Mouse (Mus musculus) left cerebral cortex, adult 18-20 months (tissue): ENCODE measurements around the gene Eif4g3. TPM values are rescaled to one million over a fixed set of nuclear protein-coding genes. Genes with fewer than 3 reads are reported as not detected.

Source experiments
- DNase-seq, 2 experiments: peaks; one replicate each; pipeline ENCODE4 v3.0.0; 2021 to 2022; ENCODE audit warnings: low spot score in 2 of 2, mixed read lengths in 1 of 2
- total RNA-seq, 2 experiments: library from RNA; stranded (reverse); gene quantifications; 2 replicates each; pipeline ENCODE4 v1.2.3; 2021

Gene Eif4g3
- total RNA-seq, 2 experiments from 2014 or later: 155 to 168 TPM

GRCm38 (mm10) chr4:138020231-138020630 lies 27.4 kb downstream of the Eif4g3 start:
- DNase-seq: no peak

- no peak for DNase-seq
These were observed 28.8 kb downstream of the Eif4g3 start for GRCm38 (mm10) chr4:138021651-138022050.

DNA sequence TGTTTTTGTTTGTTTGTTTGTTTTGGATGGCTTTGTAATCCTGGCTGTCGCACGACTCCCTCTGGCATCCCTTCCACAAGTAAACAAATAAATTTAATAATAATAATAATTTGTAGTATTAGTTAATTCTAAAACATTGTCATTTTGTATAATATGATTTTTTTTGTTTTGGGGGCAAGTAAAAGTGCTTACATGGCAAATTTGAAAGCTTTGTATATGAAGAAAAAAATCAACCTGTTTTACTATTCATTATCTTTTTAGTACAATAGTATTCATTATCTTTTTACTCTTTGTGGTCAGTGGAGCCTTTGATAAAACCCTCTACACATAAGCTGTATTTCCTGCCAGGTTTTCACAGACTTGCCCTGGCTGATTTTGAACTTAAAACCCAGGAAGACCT lies 29.9 kb downstream of the Eif4g3 start:
- no peak for DNase-seq

DNA sequence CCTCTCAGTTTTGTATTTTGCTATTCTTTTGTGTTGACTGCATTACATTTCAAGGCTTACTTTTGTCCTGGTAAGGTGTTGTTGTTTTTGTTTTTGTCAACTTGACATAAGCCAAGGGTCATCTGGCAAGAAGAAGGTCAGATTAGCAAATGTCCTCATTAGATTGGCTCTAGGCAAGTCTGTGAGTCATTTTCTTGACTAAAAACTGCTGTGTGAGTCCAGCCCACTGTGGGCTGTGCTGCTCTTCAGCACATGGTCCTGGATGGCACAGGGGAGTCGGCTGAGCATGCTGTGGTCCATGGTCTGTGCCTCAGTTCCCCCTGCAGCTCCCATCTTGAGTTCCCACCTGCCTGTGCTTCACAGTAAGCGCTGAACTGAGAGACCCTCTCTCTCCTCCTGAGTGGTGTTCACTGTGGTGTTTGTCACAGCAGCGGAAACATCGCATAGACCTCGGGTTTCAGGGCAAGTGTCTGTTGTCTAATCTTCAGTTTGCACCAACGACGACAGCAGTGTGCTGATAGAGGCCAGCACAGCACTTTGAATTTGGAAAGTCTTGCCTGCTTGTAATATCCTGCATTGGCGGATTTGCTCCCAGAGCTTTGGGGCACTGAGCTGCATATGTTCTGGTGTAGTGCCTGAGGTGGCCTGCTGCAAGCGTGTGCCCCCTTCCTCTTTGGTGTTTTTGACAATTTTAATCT lies 30.7 kb downstream of the Eif4g3 start:
- no peak for DNase-seq

- DNase-seq: no peak
These were observed 36.3 kb downstream of the Eif4g3 start for GRCm38 (mm10) chr4:138029168-138029567.

DNA sequence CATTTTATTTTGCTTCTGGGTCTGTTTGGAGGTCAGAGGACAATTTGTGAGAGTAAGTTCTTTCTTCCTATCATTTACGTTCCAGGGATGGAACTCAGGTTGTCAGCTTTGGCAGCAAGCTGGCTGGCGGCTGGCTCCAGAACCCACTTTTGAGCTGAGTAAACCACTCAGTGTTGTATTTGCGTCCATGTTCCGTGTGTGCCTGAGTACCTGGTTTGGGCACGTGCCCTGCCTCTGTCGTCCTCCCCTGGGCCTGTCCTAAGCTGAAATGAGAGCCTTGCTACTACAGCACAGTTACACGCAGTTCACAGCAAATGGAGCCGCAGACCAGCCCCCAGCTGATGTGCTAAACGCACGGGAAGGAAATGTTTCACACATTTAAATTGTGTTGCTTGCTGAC lies 39.0 kb downstream of the Eif4g3 start:
- DNase-seq: no peak

GRCm38 (mm10) chr4:138033871-138034270 lies 41.0 kb downstream of the Eif4g3 start:
- no peak for DNase-seq

- DNase-seq: no peak
These were observed 42.8 kb downstream of the Eif4g3 start for GRCm38 (mm10) chr4:138035435-138036120.

DNA sequence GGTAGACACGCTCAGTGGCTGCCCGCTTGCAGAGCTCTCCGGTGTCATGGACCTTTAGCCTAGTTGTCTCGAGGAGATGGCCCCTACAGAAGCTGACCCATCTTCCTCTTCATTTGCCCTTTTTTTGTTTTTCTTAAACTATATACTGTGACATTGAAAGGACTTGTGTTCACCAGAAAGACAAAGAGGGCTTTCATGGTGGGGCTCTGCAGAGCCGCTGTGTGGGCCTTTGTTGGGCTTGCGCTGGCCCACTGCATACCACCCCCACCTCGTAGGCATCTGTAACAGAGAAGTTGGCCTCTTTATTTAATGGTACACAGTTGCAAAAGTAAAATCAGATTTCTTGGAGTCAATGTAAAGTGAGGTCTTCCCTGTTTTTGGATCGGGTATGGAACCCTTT lies 44.3 kb downstream of the Eif4g3 start:
- DNase-seq: no peak

- no peak for DNase-seq
These were observed 45.1 kb downstream of the Eif4g3 start for GRCm38 (mm10) chr4:138037896-138038295.

GRCm38 (mm10) chr4:138038365-138039274 lies 45.8 kb downstream of the Eif4g3 start:
- no peak for DNase-seq

DNA sequence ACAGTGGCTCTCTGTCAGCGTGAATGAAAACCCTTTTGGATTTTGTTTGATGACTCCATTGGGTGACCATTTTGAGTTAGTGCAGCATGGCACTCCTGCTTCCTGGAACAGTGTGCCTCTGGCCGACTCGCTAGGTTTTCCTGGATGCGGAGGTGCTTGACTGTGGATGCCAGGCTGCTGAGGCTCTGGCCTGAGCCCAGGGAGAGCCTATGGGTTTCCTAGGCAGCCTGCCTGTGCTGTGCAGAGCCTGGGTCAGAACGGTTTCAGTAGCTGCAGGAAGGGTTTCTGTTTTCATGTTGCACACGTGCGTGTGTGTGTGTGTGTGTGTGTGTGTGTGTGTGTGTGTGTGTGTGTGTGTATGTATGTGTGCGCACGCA lies 46.4 kb downstream of the Eif4g3 start:
- DNase-seq: peak; percentile 38 to 42

DNA sequence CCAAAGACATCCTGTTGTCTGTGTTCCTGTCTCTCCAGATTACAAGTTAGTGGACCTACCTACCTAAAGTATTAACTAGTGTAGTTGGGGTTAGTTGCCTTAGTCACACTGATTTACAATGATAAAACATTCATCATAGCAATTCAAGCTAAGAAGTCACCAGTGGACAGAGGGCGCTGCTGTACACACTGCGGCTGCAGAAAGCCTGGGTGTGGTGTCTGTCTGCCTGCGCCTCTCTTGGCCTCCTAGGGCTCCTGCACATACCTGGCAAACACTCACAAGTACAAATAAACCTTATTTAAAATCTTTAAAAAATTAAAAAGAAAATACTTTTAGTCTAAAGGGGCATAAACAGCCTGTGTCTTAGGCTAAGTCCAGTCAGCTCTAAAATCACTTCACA lies 47.8 kb downstream of the Eif4g3 start:
- no peak for DNase-seq

GRCm38 (mm10) chr4:138041566-138042256 lies 48.9 kb downstream of the Eif4g3 start:
- no peak for DNase-seq

GRCm38 (mm10) chr4:138042257-138042589 lies 49.4 kb downstream of the Eif4g3 start:
- no peak for DNase-seq

DNA sequence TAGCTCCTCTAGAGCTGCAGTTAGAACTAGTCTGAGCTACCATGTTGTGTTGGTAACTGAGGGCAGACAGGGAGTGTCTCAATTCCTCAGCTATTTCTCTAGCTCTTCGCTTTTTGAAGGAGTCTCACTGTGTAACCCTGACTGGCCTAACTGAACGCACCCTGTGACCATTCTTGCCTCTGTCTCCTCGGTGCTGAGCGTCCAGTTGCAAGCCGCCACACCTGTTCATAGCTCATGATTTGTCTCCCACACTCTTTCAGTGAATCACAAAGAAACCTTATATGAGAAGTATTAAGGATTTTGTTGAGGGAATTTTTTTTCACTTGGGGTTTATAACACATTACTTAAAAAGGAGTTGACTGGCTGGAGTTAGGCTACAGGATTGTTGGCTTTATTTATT lies 49.8 kb downstream of the Eif4g3 start:
- no peak for DNase-seq

GRCm38 (mm10) chr4:138044841-138045500 lies 52.1 kb downstream of the Eif4g3 start:
- DNase-seq: no peak

DNA sequence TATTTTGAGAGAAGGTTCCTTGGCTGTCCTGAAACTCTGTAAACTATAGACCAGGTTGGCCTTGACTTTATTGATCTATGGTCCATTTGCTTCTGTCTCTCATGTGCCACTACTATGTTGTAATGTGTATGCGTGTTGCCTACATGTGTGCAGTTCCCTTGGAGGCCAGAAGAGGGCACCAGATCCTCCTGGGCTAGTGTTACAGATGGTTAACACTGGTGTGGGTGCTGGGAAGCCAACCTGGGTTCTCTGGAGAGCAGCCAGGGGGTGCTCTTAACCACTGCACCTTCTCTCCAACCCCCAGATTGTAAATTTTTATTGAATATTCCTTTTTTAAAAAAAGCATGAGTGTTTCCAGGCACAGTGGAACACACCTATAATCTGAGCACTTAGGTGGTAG lies 53.0 kb downstream of the Eif4g3 start:
- no peak for DNase-seq

GRCm38 (mm10) chr4:138046371-138046770 lies 53.5 kb downstream of the Eif4g3 start:
- DNase-seq: no peak

GRCm38 (mm10) chr4:138049547-138049946 lies 56.7 kb downstream of the Eif4g3 start:
- DNase-seq: no peak

DNA sequence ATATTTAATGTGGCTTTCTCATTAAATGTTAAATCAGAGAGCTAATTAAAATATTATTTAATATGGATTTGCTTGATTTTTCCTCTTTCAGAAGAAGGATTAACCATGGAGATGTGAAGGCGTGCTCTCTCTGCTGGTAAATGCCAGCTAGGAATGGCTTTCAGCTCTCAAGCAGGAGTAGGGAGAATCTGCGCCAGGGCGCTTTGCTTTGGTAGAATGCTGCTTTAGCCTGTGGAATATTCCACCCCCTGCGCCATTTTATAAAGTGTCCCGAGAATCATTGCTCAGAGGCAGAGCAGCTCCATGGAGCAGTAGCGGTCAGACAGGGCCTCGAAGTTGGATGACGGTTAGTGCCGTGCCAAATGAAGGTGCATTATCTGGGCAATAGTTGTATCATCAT lies 58.7 kb downstream of the Eif4g3 start:
- no peak for DNase-seq
